Mouse (Mus musculus) ES-Bruce4 (cell line): ENCODE data around the gene Rps6kb1. TPM values are rescaled to one million over a fixed set of nuclear protein-coding genes. Genes with fewer than 3 reads are reported as not detected.
A peak's percentile ranks its signal among the peaks of the same experiment; 100 is the strongest.

ENCODE experiments used
- H3K27ac ChIP-seq: 2 replicates; pipeline ENCODE4 v1.5.1; 2012; ENCODE audit warnings: low read length, inconsistent platforms; ENCODE audit not compliant: insufficient read depth
- H3K27me3 ChIP-seq: 2 replicates; pipeline ENCODE4 v1.6.1; 2012; ENCODE audit warnings: mild to moderate bottlenecking, low read length, inconsistent platforms; ENCODE audit not compliant: control insufficient read depth, poor library complexity, insufficient read depth, severe bottlenecking
- H3K36me3 ChIP-seq: 2 replicates; pipeline ENCODE4 v1.6.1; 2012; ENCODE audit warnings: inconsistent platforms, mild to moderate bottlenecking, low read length, moderate library complexity; ENCODE audit not compliant: control insufficient read depth, poor library complexity, insufficient read depth, severe bottlenecking
- H3K4me1 ChIP-seq: one replicate; pipeline ENCODE4 v1.8.1; 2011; ENCODE audit warnings: low read length; ENCODE audit not compliant: control insufficient read depth, insufficient read depth
- H3K4me3 ChIP-seq: 2 replicates; pipeline ENCODE4 v1.5.1; 2011; ENCODE audit warnings: low read depth, mild to moderate bottlenecking, low read length
- H3K9ac ChIP-seq: 2 replicates; pipeline ENCODE4 v1.6.1; 2012; ENCODE audit warnings: low read depth, mild to moderate bottlenecking, inconsistent platforms; ENCODE audit not compliant: poor library complexity, severe bottlenecking
- H3K9me3 ChIP-seq: replicated peaks from 2 replicates; pipeline ENCODE4 v1.6.1; 2012; ENCODE audit warnings: mild to moderate bottlenecking, low read length, inconsistent platforms; ENCODE audit not compliant: control insufficient read depth, poor library complexity, insufficient read depth, severe bottlenecking
- CTCF ChIP-seq: IDR thresholded peaks from one replicate; pipeline ENCODE4 v1.8.1; 2011; ENCODE audit warnings: low read depth, low read length
- EP300 ChIP-seq: IDR thresholded peaks from 2 replicates; pipeline ENCODE4 v1.6.1; 2011; ENCODE audit warnings: low read depth, low read length; ENCODE audit not compliant: insufficient read depth
- POLR2A ChIP-seq: IDR thresholded peaks from one replicate; pipeline ENCODE4 v1.8.1; 2011; ENCODE audit warnings: low read length; ENCODE audit not compliant: insufficient read depth
- polyA plus RNA-seq: library from polyadenylated mRNA; stranded (reverse); fragments of >200 nt; gene quantifications from 2 replicates; pipeline ENCODE4 v1.2.4, GENCODE M21; 2011; ENCODE audit warnings: low read depth; ENCODE audit not compliant: missing spikeins, insufficient read depth, insufficient read length

Rps6kb1 gene
- polyA plus RNA-seq, 1 experiment = 82.2 TPM

- peaks cover 9% of the 10 kb centered on the region for H3K4me1 ChIP-seq
- H3K36me3 ChIP-seq = peaks cover 5% of the 10 kb centered on the region
- H3K27ac ChIP-seq = no peak overlapping the region
- H3K9me3 ChIP-seq = no peaks in the 10 kb centered on the region
- no peak overlapping the region for H3K4me3 ChIP-seq
- no peaks in the 10 kb centered on the region for H3K27me3 ChIP-seq
- no peak overlapping the region for H3K9ac ChIP-seq
- TF ChIP-seq CTCF = no peak
- no peak for TF ChIP-seq POLR2A
- no peak for TF ChIP-seq EP300
These were observed 38.1 kb upstream of the Rps6kb1 start for GRCm38 (mm10) chr11:86582543-86583260.

- no peak overlapping the region for H3K9ac ChIP-seq
- TF ChIP-seq EP300 = no peak
- TF ChIP-seq CTCF = no peak
- no peak for TF ChIP-seq POLR2A
- peaks cover 13% of the 10 kb centered on the region for H3K4me1 ChIP-seq
- 0 out of 2 replicates have a peak overlapping the region, but pooled peaks have one; percentile 44 for H3K27ac ChIP-seq
- no peaks in the 10 kb centered on the region for H3K9me3 ChIP-seq
- H3K27me3 ChIP-seq = no peaks in the 10 kb centered on the region
- peaks cover 5% of the 10 kb centered on the region for H3K36me3 ChIP-seq
- H3K4me3 ChIP-seq = no peak overlapping the region
These were observed 37.4 kb upstream of the Rps6kb1 start for GRCm38 (mm10) chr11:86581943-86582542.

GRCm38 (mm10) chr11:86581250-86581753 lies 36.7 kb upstream of the Rps6kb1 start:
- Histone ChIP-seq H3K9ac (no peak overlapping the region), H3K9me3 (no peaks in the 10 kb centered on the region), H3K27ac (peak overlapping the region; percentile 44), H3K4me1 (peaks cover 14% of the 10 kb centered on the region), H3K4me3 (no peak overlapping the region), H3K36me3 (peaks cover 5% of the 10 kb centered on the region), H3K27me3 (no peaks in the 10 kb centered on the region)
- TF ChIP-seq CTCF = no peak

- H3K27me3 ChIP-seq = no peaks in the 10 kb centered on the region
- TF ChIP-seq EP300 (no peak), POLR2A (no peak), CTCF (no peak)
- peaks cover 14% of the 10 kb centered on the region for H3K4me1 ChIP-seq
- no peak overlapping the region for H3K9ac ChIP-seq
- peak overlapping the region; percentile 44; the same call in 1 of the 2 replicates for H3K27ac ChIP-seq
- no peaks in the 10 kb centered on the region for H3K9me3 ChIP-seq
- no peak overlapping the region for H3K4me3 ChIP-seq
- H3K36me3 ChIP-seq = peaks cover 5% of the 10 kb centered on the region
These were observed 35.9 kb upstream of the Rps6kb1 start for GRCm38 (mm10) chr11:86580319-86581113.

GRCm38 (mm10) chr11:86579731-86580318 lies 35.2 kb upstream of the Rps6kb1 start:
- Histone ChIP-seq H3K4me1 (peaks cover 16% of the 10 kb centered on the region), H3K27me3 (no peaks in the 10 kb centered on the region), H3K9ac (no peak overlapping the region), H3K27ac (no peak overlapping the region), H3K4me3 (no peak overlapping the region), H3K36me3 (peaks cover 2% of the 10 kb centered on the region), H3K9me3 (no peaks in the 10 kb centered on the region)
- TF ChIP-seq POLR2A (no peak), CTCF (no peak), EP300 (no peak)
